Mouse (Mus musculus) stomach, postnatal 0 days (tissue): Measurements from ENCODE around the gene Magea6.
"Not testable (repeated sequence)": the region's sequence is repeated elsewhere in the genome, so short reads cannot be mapped to it uniquely, and the experiment has no call there.

Experiments used
- CTCF ChIP-seq: IDR thresholded peaks from 2 replicates; pipeline ENCODE4 v1.5.1; 2016; ENCODE audit warnings: antibody characterized with exemption, low read depth, mild to moderate bottlenecking, moderate library complexity
- EP300 ChIP-seq: optimal IDR thresholded peaks from 2 replicates; pipeline ENCODE3; 2016; ENCODE audit warnings: antibody characterized with exemption

DNA sequence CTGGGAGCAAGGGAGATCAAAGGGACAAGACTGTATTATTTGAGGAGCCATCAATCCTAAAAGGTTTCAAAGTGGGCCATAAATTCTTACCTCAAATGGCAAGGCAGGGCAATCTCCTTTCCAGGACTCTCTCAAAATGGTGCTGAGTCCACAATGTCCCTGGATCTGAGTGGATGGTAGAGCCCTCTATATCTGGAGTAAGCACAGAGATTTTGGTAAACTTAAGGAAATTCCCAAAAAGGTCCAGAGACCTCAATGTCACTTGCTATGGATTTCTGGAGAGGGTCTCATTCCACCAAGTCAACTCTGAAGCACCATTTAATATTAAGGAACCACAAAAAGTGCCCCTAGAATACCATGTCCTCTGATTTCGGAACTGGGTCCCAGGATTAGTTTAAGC, at the start of gene Magea6:
- TF ChIP-seq CTCF, EP300: not testable (repeated sequence)
